ENCODE assay signal across 21 mouse cellular contexts in the genomic region with DNA sequence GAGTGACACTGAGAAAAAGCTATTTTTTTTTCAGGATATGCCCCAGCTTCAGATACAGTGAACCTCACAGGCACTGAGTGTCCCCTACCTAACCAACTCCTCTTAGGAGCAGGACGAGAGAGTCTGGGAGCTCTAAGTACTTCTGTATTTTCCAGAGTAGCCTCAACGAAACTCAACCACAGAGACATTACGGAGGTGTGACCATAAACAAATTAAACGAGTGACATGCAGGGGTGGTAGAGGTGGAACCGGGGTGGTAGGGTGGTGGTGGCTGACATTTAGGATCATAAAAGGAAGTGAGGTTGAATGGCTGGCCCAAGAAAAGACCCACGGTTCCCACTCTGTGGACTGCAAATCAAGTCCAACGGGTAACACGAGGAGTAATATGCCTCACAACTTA.
A peak's percentile ranks its signal among the peaks of the same experiment; 100 is the strongest.
DNase-seq lines count a peak whose midpoint lies in the region; ATAC-seq lines count a peak whose summit lies in the region.
"Had no signal": no experiment of that assay in that cellular context is flagged by ENCODE, and none has a peak within 500 bp of the region (broad histone marks: within the 10 kb centered on the region; RNA-seq: fewer than 3 reads in every experiment).

No protein-coding gene starts in this region.

- WGBS in embryonic facial prominence, embryonic 10.5 days = 90% methylated on average over 8 of the region's 8 CpGs
- 72% methylated on average over 8 of the region's 8 CpGs for WGBS in intestine, embryonic 15.5 days

- no peaks in the 10 kb centered on the region for H3K9me3 ChIP-seq in embryonic facial prominence, embryonic 10.5 days
- H3K9me3 ChIP-seq in intestine, embryonic 15.5 days = no peaks in the 10 kb centered on the region
- H3K9me3 ChIP-seq: embryonic facial prominence, embryonic 13.5 days; forebrain, embryonic 12.5 days; G1E; heart, embryonic 15.5 days; hindbrain, embryonic 15.5 days had no signal

- H3K27ac ChIP-seq in embryonic facial prominence, embryonic 10.5 days (replicated peaks) = no peak overlapping the region
- H3K27ac ChIP-seq in intestine, embryonic 15.5 days = no peak overlapping the region
- H3K27ac ChIP-seq: embryonic facial prominence, embryonic 13.5 days; forebrain, embryonic 12.5 days; heart, adult 2 months; heart, embryonic 15.5 days; hindbrain, embryonic 15.5 days had no signal

- H3K27me3 ChIP-seq in embryonic facial prominence, embryonic 10.5 days (replicated peaks; ENCODE audit: low read depth, poor library complexity, severe bottlenecking) = no peaks in the 10 kb centered on the region
- H3K27me3 ChIP-seq in intestine, embryonic 15.5 days (replicated peaks) = no peaks in the 10 kb centered on the region
- H3K27me3 ChIP-seq: embryonic facial prominence, embryonic 13.5 days; forebrain, embryonic 12.5 days; heart, embryonic 15.5 days; hindbrain, embryonic 15.5 days had no signal

- H3K4me1 ChIP-seq in embryonic facial prominence, embryonic 10.5 days = peaks cover 4% of the 10 kb centered on the region; the same call in 1 of the 2 replicates
- H3K4me1 ChIP-seq in intestine, embryonic 15.5 days (replicated peaks) = no peaks in the 10 kb centered on the region
- H3K4me1 ChIP-seq: embryonic facial prominence, embryonic 13.5 days; forebrain, embryonic 12.5 days; hindbrain, embryonic 15.5 days had no signal

- no peaks in the 10 kb centered on the region for H3K36me3 ChIP-seq in embryonic facial prominence, embryonic 10.5 days (replicated peaks)
- no peaks in the 10 kb centered on the region for H3K36me3 ChIP-seq in intestine, embryonic 15.5 days
- H3K36me3 ChIP-seq: embryonic facial prominence, embryonic 13.5 days; forebrain, embryonic 12.5 days; heart, embryonic 15.5 days; hindbrain, embryonic 15.5 days had no signal

- peak; percentile 66 to 67 for DNase-seq in spleen, postnatal 36 days (ENCODE audit: low spot score in 2 of 2)
- DNase-seq in spleen, postnatal 4 days (ENCODE audit: low spot score in 2 of 2) = no peak
- DNase-seq in natural killer cell, adult 2 months (ENCODE audit: low spot score in 2 of 2) = peak; percentile 64 to 81
- DNase-seq in embryonic facial prominence, embryonic 10.5 days (ENCODE audit: low spot score) = no peak
- no peak for DNase-seq in lung, postnatal 10 days
- DNase-seq: adrenal gland, adult 8-10 months; adrenal gland, postnatal 36 days; cerebellum, adult 2 months; cerebellum, postnatal 10 days; gastrocnemius, postnatal 10 days; heart, adult 2 months; heart, postnatal 14 days had no signal

- no peak overlapping the region for H3K4me2 ChIP-seq in intestine, embryonic 15.5 days (replicated peaks)
- H3K4me2 ChIP-seq: embryonic facial prominence, embryonic 13.5 days; forebrain, embryonic 12.5 days; heart, embryonic 11.5 days; heart, embryonic 15.5 days; hindbrain, embryonic 15.5 days had no signal

- H3K4me3 ChIP-seq in embryonic facial prominence, embryonic 10.5 days = no peak overlapping the region
- H3K4me3 ChIP-seq in intestine, embryonic 15.5 days (replicated peaks) = no peak overlapping the region
- H3K4me3 ChIP-seq: embryonic facial prominence, embryonic 13.5 days; forebrain, embryonic 12.5 days; heart, adult 2 months; heart, embryonic 15.5 days; hindbrain, embryonic 15.5 days had no signal

- ATAC-seq in hematopoietic stem cell, adult 5-6 weeks (replicated peaks in 1 of 2; ENCODE audit: insufficient read depth in 1 of 2, low FRiP score in 2 of 2, low TSS enrichment in 1 of 2, low read depth in 1 of 2, poor library complexity in 2 of 2, severe bottlenecking in 2 of 2) = peak; percentile 60 to 76
- no peak for ATAC-seq in intestine, embryonic 15.5 days
- ATAC-seq: forebrain, embryonic 16.5 days had no signal

- H3K9ac ChIP-seq in intestine, embryonic 15.5 days = no peak overlapping the region
- H3K9ac ChIP-seq: embryonic facial prominence, embryonic 13.5 days; forebrain, embryonic 12.5 days; heart, embryonic 15.5 days; hindbrain, embryonic 15.5 days had no signal

Comparison
In these comparisons a context has a peak if more than half of its experiments do, and no peak if none do; other contexts are left out.
1. DNase-seq: peak in spleen, postnatal 36 days (2 of 2) and natural killer cell, adult 2 months (2 of 2); none in spleen, postnatal 4 days (0 of 2), embryonic facial prominence, embryonic 10.5 days (single experiment) and lung, postnatal 10 days (single experiment).